Mouse (Mus musculus): Measurements from ENCODE around the gene Gm10283. TPM values are rescaled to one million over a fixed set of nuclear protein-coding genes. Genes with fewer than 3 reads are reported as not detected.

Gm10283 gene
- total RNA-seq, 4 experiments from 2014 or later = not detected

Other genes with a start within 250 kb of the Gm10283 start
- 1 to 10 TPM in 1 of 4 experiments, under 1 TPM in 3; 0.21 to 1.3 (median 0.67) TPM for gene Aadat, start 2.7 kb upstream of the Gm10283 start, total RNA-seq (2022)
- 10 to 100 TPM; 46.1 to 72.6 (median 61.9) TPM for gene Mfap3l, start 129.6 kb upstream of the Gm10283 start, total RNA-seq (2022)